Mouse (Mus musculus) hindbrain, postnatal 0 days (tissue): ENCODE results near the gene Nr3c2. TPM values are rescaled to one million over a fixed set of nuclear protein-coding genes. Genes with fewer than 3 reads are reported as not detected.

Source experiments
- ATAC-seq: fragments of 200-750 bp; cut with Nextera tagmentation; 2 replicates; pipeline ENCODE4 v1.8.0; 2017; ENCODE audit warnings: mild to moderate bottlenecking, moderate TSS enrichment, moderate library complexity
- DNase-seq: peaks from one replicate; pipeline ENCODE4 v3.0.0-alpha.2; 2015; ENCODE audit warnings: low spot score
- H3K27ac ChIP-seq: fragments of 300-500 bp; sonication (generic); 2 replicates; pipeline ENCODE4 v1.5.1; 2014; ENCODE audit warnings: mild to moderate bottlenecking
- H3K27me3 ChIP-seq: fragments of 300-500 bp; sonication (generic); 2 replicates; pipeline ENCODE4 v1.6.1; 2014; ENCODE audit warnings: low read length, mixed read lengths; ENCODE audit not compliant: insufficient read depth
- H3K36me3 ChIP-seq: fragments of 300-500 bp; sonication (generic); 2 replicates; pipeline ENCODE4 v1.6.1; 2014; ENCODE audit warnings: low read length, mixed read lengths; ENCODE audit not compliant: insufficient read depth
- H3K4me1 ChIP-seq: fragments of 300-500 bp; sonication (generic); 2 replicates; pipeline ENCODE4 v1.6.1; 2014; ENCODE audit warnings: antibody characterized with exemption, low read length, mixed read lengths; ENCODE audit not compliant: insufficient read depth
- H3K4me2 ChIP-seq: fragments of 300-500 bp; sonication (generic); 2 replicates; pipeline ENCODE4 v1.6.1; 2014; ENCODE audit warnings: low read depth, mild to moderate bottlenecking, low read length, moderate library complexity, mixed read lengths
- H3K4me3 ChIP-seq: fragments of 300-500 bp; sonication (generic); 2 replicates; pipeline ENCODE4 v1.5.1; 2014; ENCODE audit warnings: low read length
- H3K9ac ChIP-seq: fragments of 300-500 bp; sonication (generic); replicated peaks from 2 replicates; pipeline ENCODE4 v1.6.1; 2014; ENCODE audit warnings: mild to moderate bottlenecking, low read length, moderate library complexity, mixed read lengths
- H3K9me3 ChIP-seq: fragments of 300-500 bp; sonication (generic); 2 replicates; pipeline ENCODE4 v1.6.1; 2016; ENCODE audit warnings: low read length, mixed read lengths
- CTCF ChIP-seq: IDR thresholded peaks from 2 replicates; pipeline ENCODE4 v1.5.1; 2016; ENCODE audit warnings: antibody characterized with exemption, control low read depth, low read depth
- WGBS: fragments of 180-500 bp; shearing (Covaris S2); extraction: QIAGEN DNeasy Blood & Tissue Kit; methylation state at CpG from one replicate; pipeline ENCODE4 v1.1.7; 2014; 5-methylcytosine and 5-hydroxymethylcytosine counted together
- polyA plus RNA-seq: library from polyadenylated mRNA; unstranded; fragments of >200 nt; fragmentation: Nextera tagmentation; extraction: Ambion mirVana; gene quantifications from 2 replicates; pipeline ENCODE4 v1.2.1, GENCODE M21; 2015
- total RNA-seq: library from RNA; depleted of rRNA; stranded (reverse); fragments of >200 nt; gene quantifications from 2 replicates; pipeline ENCODE4 v1.2.3, GENCODE M21; 2014

Gene Nr3c2
- total and polyA plus RNA-seq, 2 experiments from 2014 or later, result 6.8 to 6.9 TPM

GRCm38 (mm10) chr8:77098101-77098500, 198.9 kb downstream of the Nr3c2 start:
- Histone ChIP-seq H3K9ac (no peak overlapping the region), H3K4me1 (no peaks in the 10 kb centered on the region), H3K4me2 (no peak overlapping the region), H3K36me3 (no peaks in the 10 kb centered on the region), H3K4me3 (no peak overlapping the region), H3K27me3 (no peaks in the 10 kb centered on the region), H3K27ac (no peak overlapping the region), H3K9me3 (no peaks in the 10 kb centered on the region)
- 87% methylated on average over 10 of the region's 10 CpGs for WGBS
- no peak for TF ChIP-seq CTCF
- ATAC-seq, result no peak
- no peak for DNase-seq

GRCm38 (mm10) chr8:77100370-77100769, 201.1 kb downstream of the Nr3c2 start:
- no peaks in the 10 kb centered on the region for H3K4me1 ChIP-seq
- no peak for DNase-seq
- no peak for TF ChIP-seq CTCF
- H3K9ac ChIP-seq, result no peak overlapping the region
- H3K9me3 ChIP-seq, result no peaks in the 10 kb centered on the region
- H3K36me3 ChIP-seq, result no peaks in the 10 kb centered on the region
- ATAC-seq, result no peak
- H3K4me3 ChIP-seq, result no peak overlapping the region
- WGBS, result 85% methylated on average over 2 of the region's 2 CpGs
- H3K27ac ChIP-seq, result no peak overlapping the region
- H3K4me2 ChIP-seq, result no peak overlapping the region
- H3K27me3 ChIP-seq, result no peaks in the 10 kb centered on the region

DNA sequence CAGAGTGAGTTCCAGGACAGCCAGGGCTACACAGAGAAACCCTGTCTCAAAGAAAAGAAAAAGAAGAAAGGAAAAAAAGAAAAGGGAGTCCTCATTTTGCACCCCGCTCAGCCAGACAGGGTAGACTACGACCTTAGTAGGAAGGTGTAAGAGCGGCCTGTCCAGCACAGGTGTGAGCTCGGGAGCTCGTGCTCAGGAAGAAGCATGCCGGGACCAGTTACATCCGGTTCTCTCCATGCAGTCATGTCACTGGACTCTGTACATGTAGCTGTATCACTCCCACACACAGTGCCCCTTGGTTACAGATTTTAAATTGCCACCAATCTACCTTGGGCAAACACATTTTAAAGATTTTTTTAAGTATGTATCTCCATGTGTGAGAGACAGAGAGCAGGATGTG, 203.6 kb downstream of the Nr3c2 start:
- H3K4me1 ChIP-seq, result no peaks in the 10 kb centered on the region
- TF ChIP-seq CTCF, result no peak
- no peak overlapping the region for H3K9ac ChIP-seq
- DNase-seq (no peak), ATAC-seq (no peak)
- H3K36me3 ChIP-seq, result no peaks in the 10 kb centered on the region
- H3K4me2 ChIP-seq, result no peak overlapping the region
- no peaks in the 10 kb centered on the region for H3K9me3 ChIP-seq
- 91% methylated on average over 7 of the region's 7 CpGs for WGBS
- no peak overlapping the region for H3K4me3 ChIP-seq
- H3K27me3 ChIP-seq, result no peaks in the 10 kb centered on the region
- no peak overlapping the region for H3K27ac ChIP-seq

- Histone ChIP-seq H3K27me3 (no peaks in the 10 kb centered on the region), H3K4me3 (no peak overlapping the region), H3K9ac (no peak overlapping the region), H3K4me1 (no peaks in the 10 kb centered on the region), H3K4me2 (no peak overlapping the region), H3K27ac (no peak overlapping the region), H3K9me3 (no peaks in the 10 kb centered on the region), H3K36me3 (no peaks in the 10 kb centered on the region)
- no peak for TF ChIP-seq CTCF
- WGBS, result 95% methylated on average over 2 of the region's 2 CpGs
- ATAC-seq, result no peak
- no peak for DNase-seq
Measured at GRCm38 (mm10) chr8:77112719-77113118, 213.5 kb downstream of the Nr3c2 start.

GRCm38 (mm10) chr8:77114769-77115168, 215.5 kb downstream of the Nr3c2 start:
- TF ChIP-seq CTCF, result no peak
- Histone ChIP-seq H3K4me1 (no peaks in the 10 kb centered on the region), H3K9ac (no peak overlapping the region), H3K27me3 (no peaks in the 10 kb centered on the region), H3K9me3 (no peaks in the 10 kb centered on the region), H3K4me2 (no peak overlapping the region), H3K27ac (no peak overlapping the region), H3K4me3 (no peak overlapping the region), H3K36me3 (no peaks in the 10 kb centered on the region)
- WGBS, result 89% methylated on average over 10 of the region's 10 CpGs
- DNase-seq (no peak), ATAC-seq (no peak)

GRCm38 (mm10) chr8:77116419-77117079, 217.3 kb downstream of the Nr3c2 start:
- H3K9ac ChIP-seq, result no peak overlapping the region
- no peak overlapping the region for H3K4me2 ChIP-seq
- H3K4me1 ChIP-seq, result no peaks in the 10 kb centered on the region
- no peak for ATAC-seq
- H3K27ac ChIP-seq, result no peak overlapping the region
- WGBS, result 81% methylated on average over 7 of the region's 7 CpGs
- H3K9me3 ChIP-seq, result no peaks in the 10 kb centered on the region
- no peak for TF ChIP-seq CTCF
- no peaks in the 10 kb centered on the region for H3K36me3 ChIP-seq
- no peak overlapping the region for H3K4me3 ChIP-seq
- no peaks in the 10 kb centered on the region for H3K27me3 ChIP-seq
- DNase-seq, result no peak

- no peaks in the 10 kb centered on the region for H3K36me3 ChIP-seq
- H3K4me2 ChIP-seq, result no peak overlapping the region
- H3K27ac ChIP-seq, result no peak overlapping the region
- no peak overlapping the region for H3K9ac ChIP-seq
- no peaks in the 10 kb centered on the region for H3K4me1 ChIP-seq
- H3K27me3 ChIP-seq, result no peaks in the 10 kb centered on the region
- H3K4me3 ChIP-seq, result no peak overlapping the region
- no peak for DNase-seq
- TF ChIP-seq CTCF, result no peak
- H3K9me3 ChIP-seq, result no peaks in the 10 kb centered on the region
- 52% methylated on average over 10 of the region's 10 CpGs for WGBS
- ATAC-seq, result no peak
Measured at GRCm38 (mm10) chr8:77120810-77121570, 221.7 kb downstream of the Nr3c2 start.
